Mouse (Mus musculus) thymus, postnatal 25 days (tissue): ENCODE data around the gene Mtmr1.

ENCODE experiments used
- DNase-seq: peaks from one replicate; pipeline ENCODE4 v3.0.0; 2022

Mtmr1 gene

GRCm38 (mm10) chrX:71456078-71456737, 91.6 kb downstream of the Mtmr1 start:
- DNase-seq: no peak

DNA sequence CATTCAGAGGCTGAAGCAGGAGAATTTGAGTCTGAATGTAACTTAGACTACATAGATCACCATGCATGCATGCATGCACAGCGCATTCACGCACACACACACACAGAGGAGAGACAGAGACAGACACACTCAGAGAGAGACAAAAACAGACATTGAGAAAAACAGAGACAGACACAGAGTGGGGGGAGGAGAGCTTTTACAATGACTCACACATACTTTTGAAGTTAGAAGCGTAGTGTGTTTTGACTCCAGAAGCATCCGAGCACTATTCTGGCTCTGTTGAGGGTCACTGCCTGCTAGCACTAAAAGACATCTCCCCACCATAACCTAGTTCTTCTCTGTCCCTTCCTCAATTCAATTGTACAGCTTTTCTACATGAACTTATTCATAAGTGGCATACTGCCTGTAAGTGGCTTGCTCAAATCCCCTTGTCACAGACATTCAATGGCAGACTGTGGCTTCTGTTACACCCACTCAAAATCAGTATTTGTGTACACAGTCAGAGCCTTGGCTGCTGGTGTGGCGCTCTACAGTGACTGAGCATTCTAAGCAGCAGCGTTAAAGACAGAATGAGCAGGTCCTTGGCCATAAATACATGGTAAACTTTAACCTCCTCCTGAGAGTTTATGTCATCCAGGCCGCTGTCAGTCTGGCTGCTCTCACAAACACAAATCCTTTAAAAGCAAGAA, 99.7 kb downstream of the Mtmr1 start:
- no peak for DNase-seq

GRCm38 (mm10) chrX:71465417-71465816, 100.9 kb downstream of the Mtmr1 start:
- no peak for DNase-seq

DNA sequence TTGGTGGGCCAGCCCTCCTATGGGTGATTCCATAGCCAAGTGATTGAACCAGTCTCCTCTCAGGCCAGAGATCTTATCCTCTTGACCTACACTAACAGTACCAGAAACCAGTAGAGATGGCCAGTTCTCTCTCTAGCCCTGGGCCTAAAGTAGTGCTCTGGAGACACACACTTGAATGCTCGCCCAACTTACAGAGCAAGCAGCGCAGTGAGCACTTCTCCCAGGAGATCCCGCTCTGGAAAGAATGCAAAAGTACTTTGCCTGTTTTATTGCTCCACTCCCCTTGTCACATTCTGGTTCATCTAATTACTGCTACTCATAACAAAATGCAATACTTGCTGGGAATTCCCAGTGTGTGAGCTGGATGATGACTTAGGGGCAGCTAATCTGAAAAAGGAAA, 102.9 kb downstream of the Mtmr1 start:
- no peak for DNase-seq
